Mouse (Mus musculus) midbrain, embryonic 15.5 days (tissue): ENCODE data around the gene Dnttip1. TPM values are rescaled to one million over a fixed set of nuclear protein-coding genes. Genes with fewer than 3 reads are reported as not detected.

ENCODE experiments used
- ATAC-seq: fragments of 200-750 bp; cut with Nextera tagmentation; replicated peaks from 2 replicates; pipeline ENCODE4 v1.8.0; 2017; ENCODE audit warnings: moderate TSS enrichment
- H3K27ac ChIP-seq: fragments of 300-500 bp; sonication (generic); 2 replicates; pipeline ENCODE4 v1.5.1; 2015; ENCODE audit warnings: mild to moderate bottlenecking, inconsistent platforms
- H3K27me3 ChIP-seq: fragments of 300-500 bp; sonication (generic); replicated peaks from 2 replicates; pipeline ENCODE4 v1.6.1; 2015; ENCODE audit warnings: inconsistent platforms
- H3K36me3 ChIP-seq: fragments of 300-500 bp; sonication (generic); replicated peaks from 2 replicates; pipeline ENCODE4 v1.6.1; 2015; ENCODE audit warnings: inconsistent platforms
- H3K4me1 ChIP-seq: fragments of 300-500 bp; sonication (generic); 2 replicates; pipeline ENCODE4 v1.6.1; 2015; ENCODE audit warnings: inconsistent platforms
- H3K4me2 ChIP-seq: fragments of 300-500 bp; sonication (generic); 2 replicates; pipeline ENCODE4 v1.6.1; 2015; ENCODE audit warnings: inconsistent platforms, mild to moderate bottlenecking, moderate library complexity
- H3K4me3 ChIP-seq: fragments of 300-500 bp; sonication (generic); 2 replicates; pipeline ENCODE4 v1.5.1; 2015; ENCODE audit warnings: mild to moderate bottlenecking, inconsistent platforms
- H3K9ac ChIP-seq: fragments of 300-500 bp; sonication (generic); 2 replicates; pipeline ENCODE4 v1.6.1; 2015; ENCODE audit warnings: mild to moderate bottlenecking, inconsistent platforms
- H3K9me3 ChIP-seq: fragments of 300-500 bp; sonication (generic); 2 replicates; pipeline ENCODE4 v1.6.1; 2016; ENCODE audit warnings: inconsistent platforms
- WGBS: fragments of 180-500 bp; shearing (Covaris S2); methylation state at CpG from one replicate; pipeline ENCODE4 v1.1.7; 2015; ENCODE audit warnings: mixed read lengths; 5-methylcytosine and 5-hydroxymethylcytosine counted together
- polyA plus RNA-seq: library from polyadenylated mRNA; unstranded; fragments of >200 nt; fragmentation: Nextera tagmentation; extraction: Ambion mirVana; gene quantifications from 2 replicates; pipeline ENCODE4 v1.2.1, GENCODE M21; 2015

Dnttip1 gene
- polyA plus RNA-seq, 1 experiment from 2014 or later: 52.7 TPM

GRCm38 (mm10) chr2:164758692-164759091, 12.9 kb downstream of the Dnttip1 start:
- no peaks in the 10 kb centered on the region for H3K9me3 ChIP-seq
- 81% methylated on average over 1 of the region's 1 CpGs for WGBS

GRCm38 (mm10) chr2:164760059-164760833, 14.5 kb downstream of the Dnttip1 start:
- no peak overlapping the region for H3K4me2 ChIP-seq
- no peak overlapping the region for H3K4me3 ChIP-seq
- H3K9me3 ChIP-seq: no peaks in the 10 kb centered on the region
- no peak for ATAC-seq
- no peaks in the 10 kb centered on the region for H3K4me1 ChIP-seq
- peaks cover 54% of the 10 kb centered on the region for H3K36me3 ChIP-seq
- 84% methylated on average over 4 of the region's 4 CpGs for WGBS
- no peak overlapping the region for H3K9ac ChIP-seq
- no peaks in the 10 kb centered on the region for H3K27me3 ChIP-seq
- no peak overlapping the region for H3K27ac ChIP-seq

More at GRCm38 (mm10) chr2:164758692-164759091, 12.9 kb downstream of the Dnttip1 start:
- Histone ChIP-seq H3K27me3 (no peaks in the 10 kb centered on the region), H3K4me1 (no peaks in the 10 kb centered on the region), H3K36me3 (peaks cover 66% of the 10 kb centered on the region), H3K27ac (no peak overlapping the region), H3K9ac (no peak overlapping the region), H3K4me2 (no peak overlapping the region), H3K4me3 (no peak overlapping the region)
- no peak for ATAC-seq

GRCm38 (mm10) chr2:164761502-164761901, 15.7 kb downstream of the Dnttip1 start:
- no peak for ATAC-seq
- Histone ChIP-seq H3K4me2 (no peak overlapping the region), H3K4me3 (no peak overlapping the region), H3K27ac (no peak overlapping the region), H3K4me1 (no peaks in the 10 kb centered on the region), H3K36me3 (peaks cover 49% of the 10 kb centered on the region), H3K9me3 (no peaks in the 10 kb centered on the region), H3K9ac (no peak overlapping the region), H3K27me3 (no peaks in the 10 kb centered on the region)
- WGBS: 93% methylated on average over 2 of the region's 2 CpGs

- Histone ChIP-seq H3K9me3 (no peaks in the 10 kb centered on the region), H3K4me2 (no peak overlapping the region), H3K4me1 (no peaks in the 10 kb centered on the region), H3K27me3 (no peaks in the 10 kb centered on the region), H3K27ac (no peak overlapping the region), H3K4me3 (no peak overlapping the region), H3K36me3 (peaks cover 49% of the 10 kb centered on the region), H3K9ac (no peak overlapping the region)
- 96% methylated on average over 4 of the region's 4 CpGs for WGBS
- no peak for ATAC-seq
These were observed 16.2 kb downstream of the Dnttip1 start for GRCm38 (mm10) chr2:164761971-164762370.

GRCm38 (mm10) chr2:164762593-164762992, 16.8 kb downstream of the Dnttip1 start:
- 86% methylated on average over 7 of the region's 7 CpGs for WGBS
- no peak for ATAC-seq
- Histone ChIP-seq H3K27ac (no peak overlapping the region), H3K4me3 (no peak overlapping the region), H3K4me1 (no peaks in the 10 kb centered on the region), H3K36me3 (peaks cover 46% of the 10 kb centered on the region), H3K27me3 (no peaks in the 10 kb centered on the region), H3K9me3 (no peaks in the 10 kb centered on the region), H3K4me2 (no peak overlapping the region), H3K9ac (no peak overlapping the region)

- ATAC-seq: no peak
- Histone ChIP-seq H3K9me3 (no peaks in the 10 kb centered on the region), H3K36me3 (peaks cover 25% of the 10 kb centered on the region), H3K9ac (no peak overlapping the region), H3K4me2 (no peak overlapping the region), H3K27me3 (no peaks in the 10 kb centered on the region), H3K4me3 (no peak overlapping the region), H3K27ac (no peak overlapping the region), H3K4me1 (peaks cover 12% of the 10 kb centered on the region)
- WGBS: 84% methylated on average over 3 of the region's 3 CpGs
These were observed 20.1 kb downstream of the Dnttip1 start for GRCm38 (mm10) chr2:164765841-164766240.

- H3K27me3 ChIP-seq: no peaks in the 10 kb centered on the region
- no peaks in the 10 kb centered on the region for H3K9me3 ChIP-seq
- H3K4me1 ChIP-seq: peaks cover 17% of the 10 kb centered on the region
- no peak overlapping the region for H3K9ac ChIP-seq
- no peak overlapping the region for H3K4me2 ChIP-seq
- H3K36me3 ChIP-seq: peaks cover 18% of the 10 kb centered on the region
- no peak overlapping the region for H3K4me3 ChIP-seq
- no peak for ATAC-seq
- WGBS: 93% methylated on average over 15 of the region's 15 CpGs
- no peak overlapping the region for H3K27ac ChIP-seq
These were observed 22.2 kb downstream of the Dnttip1 start for GRCm38 (mm10) chr2:164767812-164768540.

GRCm38 (mm10) chr2:164769258-164770037, 23.7 kb downstream of the Dnttip1 start, which contains the start of gene Ube2c:
TSS of gene Ube2c (plus strand) at chr2:164769898.
- Histone ChIP-seq H3K4me2 (peak within 1 kb of the TSS; percentile 99), H3K27me3 (no peaks in the 10 kb centered on the region), H3K27ac (peak within 1 kb of the TSS; percentile 59; the same call in 1 of the 2 replicates), H3K9me3 (no peaks in the 10 kb centered on the region), H3K4me1 (peaks cover 17% of the 10 kb centered on the region), H3K9ac (peak within 1 kb of the TSS; percentile 54), H3K4me3 (peak within 1 kb of the TSS; percentile 79), H3K36me3 (peaks cover 14% of the 10 kb centered on the region)
- ATAC-seq: peak; percentile 100
- WGBS: 3% methylated on average over 53 of the region's 53 CpGs

- Histone ChIP-seq H3K4me3 (peak overlapping the region; percentile 79), H3K9me3 (no peaks in the 10 kb centered on the region), H3K36me3 (peaks cover 14% of the 10 kb centered on the region), H3K27ac (no peak overlapping the region), H3K27me3 (no peaks in the 10 kb centered on the region), H3K9ac (peak overlapping the region; percentile 40; the same call in 1 of the 2 replicates), H3K4me2 (peak overlapping the region; percentile 99), H3K4me1 (peaks cover 17% of the 10 kb centered on the region)
- WGBS: 3% methylated on average over 15 of the region's 15 CpGs
- no peak for ATAC-seq
These were observed 24.5 kb downstream of the Dnttip1 start for GRCm38 (mm10) chr2:164770279-164770678.

GRCm38 (mm10) chr2:164771123-164771522, 25.3 kb downstream of the Dnttip1 start:
- Histone ChIP-seq H3K27me3 (no peaks in the 10 kb centered on the region), H3K4me1 (peaks cover 17% of the 10 kb centered on the region), H3K9ac (no peak overlapping the region), H3K4me3 (peak overlapping the region; percentile 79; the same call in 1 of the 2 replicates), H3K27ac (no peak overlapping the region), H3K36me3 (peaks cover 9% of the 10 kb centered on the region), H3K9me3 (no peaks in the 10 kb centered on the region), H3K4me2 (peak overlapping the region; percentile 99)
- no peak for ATAC-seq
- 83% methylated on average over 8 of the region's 8 CpGs for whole genome bisulfite sequencing

GRCm38 (mm10) chr2:164773229-164773988, 27.6 kb downstream of the Dnttip1 start:
- Histone ChIP-seq H3K9ac (no peak overlapping the region), H3K4me3 (no peak overlapping the region), H3K36me3 (no peaks in the 10 kb centered on the region), H3K4me2 (no peak overlapping the region), H3K9me3 (no peaks in the 10 kb centered on the region), H3K4me1 (peaks cover 17% of the 10 kb centered on the region), H3K27ac (no peak overlapping the region), H3K27me3 (no peaks in the 10 kb centered on the region)
- WGBS: 79% methylated on average over 14 of the region's 14 CpGs
- no peak for ATAC-seq
